Mouse (Mus musculus) layer of hippocampus, adult 8-10 months (tissue): ENCODE results near the gene Cadm4. TPM values are rescaled to one million over a fixed set of nuclear protein-coding genes. Genes with fewer than 3 reads are reported as not detected.

Source experiments
- DNase-seq, 2 experiments: peaks; one replicate each; pipeline ENCODE4 v3.0.0; 2022; ENCODE audit warnings: low spot score in 2 of 2
- total RNA-seq, 4 experiments: library from RNA; stranded (reverse); gene quantifications; 2 replicates each; pipeline ENCODE4 v1.2.4; 2022

Cadm4 gene
- total RNA-seq, 4 experiments from 2014 or later: 123 to 166 (median 143) TPM

- no peak for DNase-seq
These were observed 47.8 kb downstream of the Cadm4 start for GRCm38 (mm10) chr7:24529580-24529979.

- DNase-seq: peak; percentile 99
These were observed 48.5 kb downstream of the Cadm4 start, which contains the start of gene Irgq for GRCm38 (mm10) chr7:24530062-24530931. Gene Irgq (plus strand): TSS chr7:24530689.

- peak; percentile 60 to 63 for DNase-seq
These were observed 49.6 kb downstream of the Cadm4 start for GRCm38 (mm10) chr7:24531211-24531971.

- no peak for DNase-seq
These were observed 51.3 kb downstream of the Cadm4 start for GRCm38 (mm10) chr7:24533031-24533571.

GRCm38 (mm10) chr7:24533806-24534205 is 52.0 kb downstream of the Cadm4 start:
- DNase-seq: no peak

- no peak for DNase-seq
These were observed 52.5 kb downstream of the Cadm4 start for GRCm38 (mm10) chr7:24534301-24534700.

GRCm38 (mm10) chr7:24537081-24537480 is 55.3 kb downstream of the Cadm4 start:
- DNase-seq: no peak

GRCm38 (mm10) chr7:24537591-24537990 is 55.8 kb downstream of the Cadm4 start:
- no peak for DNase-seq

GRCm38 (mm10) chr7:24538154-24538553 is 56.3 kb downstream of the Cadm4 start:
- DNase-seq: no peak

- no peak for DNase-seq
These were observed 56.9 kb downstream of the Cadm4 start for GRCm38 (mm10) chr7:24538701-24539100.

- DNase-seq: no peak
These were observed 57.9 kb downstream of the Cadm4 start for GRCm38 (mm10) chr7:24539686-24540085.

- no peak for DNase-seq
These were observed 62.7 kb downstream of the Cadm4 start for GRCm38 (mm10) chr7:24544506-24544905.

GRCm38 (mm10) chr7:24546068-24546614 is 64.3 kb downstream of the Cadm4 start, which contains the start of the genes Pinlyp and Xrcc1:
Gene Pinlyp (minus strand): TSS chr7:24546118.
Gene Xrcc1 (plus strand): TSS chr7:24546289.
- no peak for DNase-seq

- DNase-seq: peak; percentile 99
These were observed 65.0 kb downstream of the Cadm4 start for GRCm38 (mm10) chr7:24546634-24547389.

- no peak for DNase-seq
These were observed 65.8 kb downstream of the Cadm4 start for GRCm38 (mm10) chr7:24547534-24548036.

GRCm38 (mm10) chr7:24551985-24552759 is 70.3 kb downstream of the Cadm4 start:
- DNase-seq: no peak
